Mouse (Mus musculus): Measurements from ENCODE around the gene Kdm5b.
"Not testable (repeated sequence)": the region's sequence is repeated elsewhere in the genome, so short reads cannot be mapped to it uniquely, and the experiment has no call there.

Gene Kdm5b

DNA sequence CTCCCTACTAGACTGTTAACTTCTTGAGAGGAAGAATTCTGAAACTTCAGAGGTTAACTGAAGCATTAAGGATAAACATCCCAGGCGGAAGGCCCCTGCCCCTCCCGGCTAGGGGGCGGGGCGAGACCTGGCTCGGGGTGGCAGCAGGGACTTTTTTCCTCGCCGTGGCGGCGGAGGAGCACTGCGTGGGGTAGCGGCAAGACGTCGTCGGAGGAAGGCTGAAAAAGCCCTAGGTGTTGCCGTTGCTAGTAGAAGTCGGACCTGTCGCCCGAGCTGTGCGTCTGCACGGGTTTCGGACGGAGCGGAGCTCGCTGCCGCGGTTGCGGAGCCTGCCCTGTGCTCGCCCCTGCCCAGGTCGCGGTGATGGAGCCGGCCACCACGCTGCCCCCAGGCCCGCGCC is at the start of gene Kdm5b:
Gene Kdm5b, plus strand, starts transcription at position 196 of the 400 bp plus-strand sequence.
- peak; percentile 92 to 93 for DNase-seq

DNA sequence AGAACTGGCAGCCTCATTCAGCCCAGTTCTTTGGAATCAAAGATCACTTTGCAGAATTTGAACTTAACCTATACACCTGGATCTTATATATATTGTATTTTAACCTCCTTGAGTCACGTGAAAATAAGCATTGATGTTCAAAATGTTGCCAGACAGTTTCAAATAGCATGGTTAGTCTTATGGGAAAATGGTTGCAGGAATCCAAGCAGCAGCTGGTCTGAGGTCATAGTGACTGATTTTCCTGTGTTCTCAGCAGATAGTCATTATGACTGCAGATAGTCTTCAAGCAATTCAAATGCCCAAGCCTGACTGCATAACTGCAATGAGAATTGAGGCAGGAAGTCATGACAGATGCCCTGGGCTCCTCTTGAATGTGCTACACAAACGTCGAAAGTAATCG is 47.8 kb upstream of the Kdm5b start:
- no peak for DNase-seq

DNA sequence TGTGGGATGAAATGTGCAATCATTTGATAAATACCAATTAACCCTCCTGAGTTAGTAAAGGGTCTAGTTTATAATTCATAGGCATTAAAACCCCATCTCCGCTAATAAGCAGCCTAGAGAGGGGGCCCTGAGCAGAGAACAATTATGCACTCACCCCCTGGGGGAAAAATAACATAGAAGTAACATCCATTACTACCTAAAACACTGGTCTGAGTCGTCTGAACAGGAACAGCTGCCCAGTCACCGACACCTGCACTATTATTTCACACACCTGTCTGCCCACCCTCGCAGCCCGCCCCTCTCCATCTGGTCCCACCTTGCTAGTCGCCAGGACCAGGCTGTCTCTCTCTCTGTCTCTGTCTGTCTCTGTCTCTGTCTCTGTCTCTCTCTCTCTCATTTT is 47.4 kb upstream of the Kdm5b start:
- DNase-seq: no peak

DNA sequence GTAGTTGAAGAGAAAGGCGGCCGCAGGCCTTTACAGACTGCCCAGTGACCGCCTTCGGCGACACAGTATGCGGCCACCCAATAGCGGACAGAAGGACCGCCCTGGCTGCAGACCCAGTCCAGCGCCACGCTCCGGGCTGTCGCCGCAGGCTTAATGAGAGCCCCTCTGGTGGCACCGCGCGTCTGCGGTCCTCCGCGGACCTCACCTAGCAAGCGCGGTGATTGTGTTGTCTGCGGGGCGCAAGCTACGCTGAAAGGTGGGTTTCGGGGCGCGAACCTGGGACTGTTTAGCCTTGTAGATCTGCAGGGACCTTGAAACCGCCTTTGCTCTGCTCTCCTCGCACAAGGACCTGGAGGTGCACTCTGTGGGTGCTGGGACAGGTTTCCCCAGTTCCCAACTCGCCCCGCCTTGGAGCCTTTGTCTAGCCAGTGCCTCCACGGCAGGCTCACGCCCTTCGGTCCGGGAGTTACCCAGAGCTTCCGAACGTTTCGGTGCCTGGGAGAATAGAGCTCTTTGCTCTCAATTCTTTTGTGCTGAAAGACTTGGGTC is 46.6 kb upstream of the Kdm5b start:
- DNase-seq: peak; percentile 17 to 22

DNA sequence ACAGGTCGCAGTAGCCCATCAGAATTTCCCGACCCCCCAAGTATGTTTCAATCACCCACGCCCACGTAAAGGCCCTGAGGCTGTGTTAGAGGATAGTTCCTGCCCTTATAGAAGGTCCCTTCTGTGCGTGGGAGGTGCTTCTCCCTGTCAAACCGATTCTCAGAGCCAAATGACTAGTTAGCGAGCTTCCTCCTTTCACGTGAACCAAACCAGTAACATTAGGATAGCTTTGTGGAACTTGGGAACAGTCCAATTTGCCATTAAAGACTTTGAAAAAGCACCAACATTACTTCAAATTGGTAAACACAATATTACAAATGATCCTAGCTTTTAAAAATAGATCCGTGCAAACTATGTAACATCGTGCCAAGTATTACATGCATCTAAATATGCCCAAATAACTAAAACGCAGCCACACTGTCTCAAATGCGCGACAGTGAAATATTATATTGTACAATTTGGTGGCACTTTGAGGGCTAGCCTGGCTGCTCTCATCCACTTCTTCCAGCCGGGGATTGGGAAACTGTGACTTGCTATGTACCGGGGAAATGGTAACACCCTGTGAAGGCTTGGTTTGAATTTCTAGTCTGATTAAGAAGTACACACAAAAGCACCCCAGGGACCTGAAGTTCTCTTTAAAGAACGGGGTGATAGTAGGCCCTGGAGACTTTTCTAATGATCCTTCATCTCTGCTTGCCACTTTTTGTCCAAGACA is 45.9 kb upstream of the Kdm5b start:
- DNase-seq: no peak

DNA sequence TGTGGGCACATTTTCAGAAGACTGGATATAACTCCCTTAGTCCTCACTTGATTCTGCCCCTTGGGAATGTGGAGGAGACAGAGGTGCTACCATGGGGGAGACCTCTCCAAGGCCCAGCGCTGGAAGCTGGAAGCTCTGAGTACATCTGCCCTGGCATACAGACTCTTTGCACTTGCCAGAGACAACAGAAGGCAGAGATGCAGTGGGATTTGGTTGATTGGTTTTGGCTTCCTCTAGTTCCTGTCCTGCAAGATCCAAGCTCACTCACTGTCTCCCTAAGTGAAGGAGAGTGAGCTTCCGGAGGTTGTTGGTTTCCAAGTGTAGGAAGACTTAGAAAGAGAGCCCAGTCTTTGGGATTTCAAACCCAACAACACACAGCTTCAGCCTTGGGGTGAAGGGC is 44.1 kb upstream of the Kdm5b start:
- DNase-seq: no peak

DNA sequence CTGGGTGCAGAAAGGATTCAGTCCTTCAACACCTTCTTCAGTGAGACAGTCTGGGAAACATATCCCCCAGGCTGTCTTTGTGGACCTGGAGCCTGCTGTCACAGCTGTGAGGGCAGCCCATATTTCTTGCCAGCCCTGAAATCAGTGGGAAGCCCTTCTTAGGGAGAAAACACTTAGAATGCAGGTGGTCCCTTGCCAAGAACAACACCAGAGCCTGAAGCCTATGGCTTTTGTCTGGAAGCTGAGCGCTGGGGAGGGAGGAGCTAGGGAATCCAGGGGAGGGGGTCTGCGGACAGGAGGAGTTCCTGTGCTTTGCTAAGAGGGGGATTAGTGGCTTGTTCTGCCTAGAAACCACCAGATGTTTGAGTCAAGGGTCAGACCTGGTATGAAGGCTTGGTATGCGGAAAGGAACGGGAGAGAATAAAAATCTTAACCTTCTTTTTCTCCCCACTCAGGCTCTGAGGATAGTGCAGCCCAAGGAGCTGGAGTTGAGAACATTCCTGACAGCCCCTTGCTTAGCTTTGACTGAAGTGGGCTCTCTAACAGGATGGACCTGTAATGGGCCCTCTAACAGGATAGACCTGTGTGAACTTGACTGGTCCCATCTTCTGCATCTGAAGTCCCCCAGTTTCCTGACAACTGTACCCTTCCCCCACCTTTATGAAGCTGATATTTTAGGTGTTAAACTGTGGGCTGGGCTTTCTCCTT is 43.3 kb upstream of the Kdm5b start:
- DNase-seq: no peak

DNA sequence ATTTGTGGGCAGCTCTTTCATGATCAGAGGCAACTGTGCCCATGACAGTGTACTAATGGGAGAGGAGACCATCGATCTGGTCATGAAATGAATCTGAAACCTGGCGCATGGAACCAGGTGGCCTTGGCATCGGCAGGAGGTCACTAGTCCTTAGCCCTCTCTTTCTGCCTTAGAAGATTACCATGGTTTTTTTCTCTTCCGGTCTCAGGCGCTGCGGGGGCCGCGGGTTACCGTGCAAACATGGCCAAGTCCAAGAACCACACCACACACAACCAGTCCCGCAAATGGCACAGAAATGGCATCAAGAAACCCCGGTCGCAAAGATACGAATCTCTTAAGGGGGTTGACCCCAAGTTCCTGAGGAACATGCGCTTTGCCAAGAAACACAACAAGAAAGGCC is 42.1 kb upstream of the Kdm5b start:
- not testable (repeated sequence) for DNase-seq

DNA sequence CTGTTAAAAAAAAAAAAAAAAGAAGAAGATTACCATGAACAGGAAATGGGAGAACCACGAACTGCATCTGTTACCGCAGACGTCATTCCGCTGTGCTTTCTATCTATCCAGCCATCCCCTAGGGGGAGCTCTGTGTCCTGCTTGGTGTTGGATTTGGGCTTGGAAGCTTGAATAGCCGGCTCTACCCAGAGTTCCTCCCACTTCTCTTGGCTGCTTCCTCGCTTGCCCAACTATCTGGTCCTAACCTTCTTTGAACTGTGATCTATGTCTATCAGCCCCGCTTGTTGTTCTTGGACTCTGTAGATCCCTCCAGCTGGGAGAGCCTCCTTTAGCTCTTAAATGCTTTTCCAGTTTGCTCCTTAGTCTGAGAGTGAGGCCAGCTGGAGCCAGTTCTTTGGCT is 41.3 kb upstream of the Kdm5b start:
- DNase-seq: peak; percentile 78 to 81

DNA sequence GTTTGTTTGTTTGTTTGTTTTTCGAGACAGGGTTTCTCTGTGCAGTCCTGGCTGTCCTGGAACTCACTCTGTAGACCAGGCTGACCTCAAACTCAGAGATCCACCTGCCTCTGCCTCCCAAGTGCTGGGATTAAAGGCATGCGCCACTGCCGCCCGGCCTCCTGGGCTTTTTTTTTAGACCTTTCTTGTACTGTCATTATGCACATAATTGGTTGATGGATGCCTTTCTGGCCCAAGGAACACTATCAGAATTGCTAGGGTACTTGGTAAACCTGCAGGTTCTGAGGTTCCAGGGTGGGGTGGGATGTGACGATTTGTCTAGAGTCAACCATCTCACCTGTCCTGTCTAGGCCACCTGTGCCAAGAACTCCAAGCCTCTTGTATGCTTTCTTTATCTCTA is 40.8 kb upstream of the Kdm5b start:
- not testable (repeated sequence) for DNase-seq

DNA sequence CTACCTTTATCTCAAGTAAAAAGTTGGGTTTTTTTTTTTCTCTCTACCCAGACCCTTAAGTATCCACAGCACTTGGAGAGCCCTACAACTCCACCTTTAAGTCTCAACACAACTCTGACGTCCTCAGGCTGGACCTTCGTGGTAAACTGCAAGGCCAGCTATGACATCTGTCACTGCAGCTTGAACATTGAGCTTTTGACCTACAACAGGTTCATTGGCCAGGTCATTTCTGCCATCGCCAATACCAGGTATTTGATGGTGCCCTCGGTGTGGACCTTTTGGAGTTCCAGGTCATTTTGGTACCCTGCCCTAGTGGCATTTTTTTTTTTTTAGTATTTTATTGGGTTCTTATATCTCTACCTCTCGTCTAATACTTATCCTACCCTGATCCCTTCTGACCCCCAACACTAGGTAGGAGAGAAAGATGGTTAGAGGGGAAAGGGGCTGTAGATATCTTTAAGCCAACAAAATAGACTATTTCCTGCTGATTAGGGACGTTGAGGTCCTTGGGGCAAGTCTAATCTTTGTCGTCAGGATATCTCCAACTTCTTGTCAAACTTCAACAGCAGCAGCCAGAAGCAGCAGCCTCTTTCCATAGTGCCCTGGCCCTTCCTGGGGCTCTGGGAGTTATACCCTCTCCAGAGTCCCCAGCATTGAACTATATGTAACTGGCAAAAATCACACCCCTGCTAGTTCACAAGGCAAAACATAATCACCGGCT is 39.8 kb upstream of the Kdm5b start:
- no peak for DNase-seq

DNA sequence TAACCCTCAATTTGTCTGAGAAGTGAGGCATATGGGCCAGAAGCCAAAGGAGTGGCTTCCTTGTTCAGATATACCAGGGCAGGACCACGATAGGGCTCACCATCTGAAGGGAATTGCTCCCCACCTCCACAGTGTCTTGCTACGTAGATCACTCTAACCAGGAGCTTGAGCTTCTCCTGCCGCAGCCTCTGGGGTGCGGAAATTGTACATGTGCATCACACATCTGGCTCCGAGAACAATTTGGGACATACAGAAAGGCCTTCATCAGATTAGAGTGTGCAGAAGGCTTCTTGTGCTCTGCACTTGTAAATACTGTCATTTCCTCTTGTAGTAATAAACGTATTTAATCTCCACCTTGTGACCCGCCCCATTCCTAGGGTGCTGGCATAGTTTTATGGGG is 38.8 kb upstream of the Kdm5b start:
- no peak for DNase-seq

DNA sequence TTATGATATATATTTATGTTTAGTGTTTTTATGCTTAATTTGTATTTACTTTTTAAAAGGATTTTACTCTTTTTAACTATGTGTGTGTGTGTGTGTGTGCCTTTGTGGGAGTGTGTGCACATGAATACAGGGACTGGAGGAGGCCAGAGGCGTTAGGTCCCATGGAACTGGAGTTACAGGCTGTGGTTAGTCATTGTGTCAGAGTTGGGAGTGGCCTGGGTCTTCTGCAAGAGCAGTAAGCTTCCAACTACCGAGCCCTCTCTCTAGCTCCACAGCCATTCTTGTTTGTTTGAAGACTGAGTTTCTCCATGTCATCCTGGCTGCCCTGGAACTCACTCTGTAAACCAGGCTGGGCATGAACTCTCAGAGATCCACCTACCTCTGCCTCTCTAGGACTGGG is 37.6 kb upstream of the Kdm5b start:
- no peak for DNase-seq

DNA sequence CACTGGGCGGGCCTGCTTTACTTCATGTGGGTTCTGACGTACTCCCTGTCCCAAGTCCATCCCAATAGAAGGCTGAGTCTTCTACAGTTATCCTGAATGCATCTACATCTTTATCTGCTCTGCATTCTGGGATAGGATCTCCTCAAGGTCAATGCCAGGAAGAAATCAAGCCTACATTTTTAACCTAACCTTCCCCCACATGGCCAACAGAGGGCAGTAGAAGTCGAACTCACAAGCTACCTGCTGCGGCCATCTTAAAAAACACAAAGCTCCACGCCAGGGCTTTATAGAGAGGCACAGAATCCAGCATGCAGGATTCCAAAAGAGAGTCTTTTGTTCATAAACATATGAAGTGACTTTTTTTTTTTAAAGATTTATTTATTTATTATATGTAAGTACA is 35.5 kb upstream of the Kdm5b start:
- no peak for DNase-seq

DNA sequence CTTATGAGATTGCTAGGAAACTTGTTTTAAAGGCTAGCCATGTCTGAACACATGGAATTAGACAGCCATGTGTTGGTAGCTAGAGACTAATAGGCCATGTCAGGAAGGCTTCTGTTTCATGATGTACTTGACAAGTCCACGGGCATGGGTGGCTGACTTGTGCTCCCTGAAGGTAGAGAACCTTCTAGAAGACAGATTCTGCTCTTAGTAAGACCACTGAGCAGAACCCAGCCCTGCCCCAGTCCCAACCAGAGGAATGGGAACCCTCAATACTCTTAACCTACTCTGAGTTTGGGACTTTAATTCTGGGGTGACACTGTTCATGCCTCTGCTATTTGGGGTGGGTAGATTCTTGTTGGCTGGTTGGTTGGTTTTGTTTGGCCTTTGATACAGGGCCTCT is 35.0 kb upstream of the Kdm5b start:
- DNase-seq: no peak

DNA sequence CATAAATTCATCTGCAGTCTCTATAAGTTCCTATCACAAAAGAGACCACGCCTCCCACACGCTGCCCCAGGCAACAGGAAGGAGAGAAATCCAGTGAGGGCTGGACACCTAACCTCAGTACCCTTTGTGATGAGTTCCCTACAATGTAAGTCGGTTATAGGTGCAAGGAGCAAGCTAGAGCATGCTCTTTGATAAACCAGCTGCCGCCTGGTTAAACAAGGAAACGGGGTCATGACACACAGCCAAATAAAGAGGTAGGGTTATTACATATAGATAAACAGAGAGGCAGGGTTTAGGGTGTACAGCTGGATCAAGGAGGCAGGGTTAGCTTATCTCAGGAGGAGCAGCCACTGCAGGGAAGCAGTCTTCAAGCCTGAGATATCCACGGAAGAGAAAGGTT is 33.2 kb upstream of the Kdm5b start:
- no peak for DNase-seq

DNA sequence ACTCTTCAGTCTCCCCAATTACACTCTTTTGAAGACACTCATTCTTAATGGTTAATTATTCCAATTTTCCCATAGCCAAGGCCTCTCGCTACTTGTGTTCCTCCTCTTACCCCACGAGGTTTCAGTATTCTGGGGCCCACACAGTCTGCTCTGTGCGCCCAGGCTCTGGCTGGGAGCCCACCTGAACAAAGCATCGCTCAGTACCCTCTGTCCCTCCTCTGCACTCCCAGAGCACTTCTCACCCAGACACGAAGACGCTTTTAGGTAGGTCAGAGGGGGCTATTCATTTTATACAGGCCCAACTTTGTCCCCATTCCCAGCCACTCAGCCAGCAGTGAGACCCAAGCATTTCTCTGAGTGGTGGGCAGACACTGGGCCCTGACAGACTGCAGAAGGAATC is 29.4 kb upstream of the Kdm5b start:
- no peak for DNase-seq

DNA sequence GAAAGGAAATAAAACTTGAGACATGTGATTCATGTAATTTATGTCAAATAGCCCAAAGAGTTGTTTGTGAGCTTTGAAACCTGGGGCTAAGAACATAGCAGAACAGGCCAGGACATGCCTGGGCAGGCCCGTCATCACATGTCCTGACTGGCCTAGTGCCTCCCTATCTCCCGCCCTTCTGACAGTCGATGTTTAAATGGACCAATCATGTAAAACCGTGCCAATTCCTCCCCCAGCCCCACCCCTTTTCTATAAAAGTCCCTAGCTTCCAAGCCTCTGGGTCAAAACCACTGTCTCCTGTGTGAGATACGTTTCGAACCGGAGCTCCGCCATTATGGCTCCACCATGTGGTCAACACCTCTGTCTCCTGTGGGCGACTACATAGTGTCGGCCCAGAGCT is 26.3 kb upstream of the Kdm5b start:
- not testable (repeated sequence) for DNase-seq

DNA sequence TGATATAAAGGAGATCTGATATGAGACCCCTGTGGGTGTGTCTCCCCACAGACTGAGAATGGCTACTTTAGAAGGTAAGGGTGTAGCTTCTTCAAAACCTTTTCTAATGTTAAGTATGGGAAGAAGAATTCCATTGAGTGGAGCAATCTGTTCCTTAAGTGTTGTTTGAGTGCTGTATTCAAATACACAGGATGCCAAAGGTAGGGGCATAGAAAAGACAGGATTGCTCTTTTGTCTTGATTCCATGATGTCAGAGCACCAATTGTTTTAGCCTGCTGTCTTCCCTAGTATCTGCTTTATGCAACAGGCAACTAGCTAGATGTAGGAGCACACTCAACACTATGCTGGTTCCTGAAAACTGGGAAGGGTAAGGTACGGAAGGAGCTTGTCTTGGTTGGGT is 24.9 kb upstream of the Kdm5b start:
- no peak for DNase-seq

DNA sequence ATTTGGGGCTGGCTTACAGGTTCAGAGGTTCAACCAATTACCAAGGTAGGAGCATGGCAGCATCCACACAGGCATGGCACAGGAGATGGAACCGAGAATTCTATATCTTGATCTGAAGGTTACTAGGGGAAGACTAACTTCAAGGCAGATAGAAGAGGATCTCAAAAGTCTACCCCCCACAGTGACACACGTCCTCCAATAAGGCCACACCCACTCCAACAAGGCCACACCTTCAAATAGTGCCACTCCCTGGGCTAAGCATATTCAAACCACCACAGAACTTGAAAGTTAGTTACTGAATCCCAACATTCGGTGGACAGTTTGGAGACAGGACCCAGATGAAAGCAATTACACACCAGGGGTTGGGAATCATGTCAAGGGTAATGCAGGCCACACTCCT is 24.5 kb upstream of the Kdm5b start:
- DNase-seq: no peak

DNA sequence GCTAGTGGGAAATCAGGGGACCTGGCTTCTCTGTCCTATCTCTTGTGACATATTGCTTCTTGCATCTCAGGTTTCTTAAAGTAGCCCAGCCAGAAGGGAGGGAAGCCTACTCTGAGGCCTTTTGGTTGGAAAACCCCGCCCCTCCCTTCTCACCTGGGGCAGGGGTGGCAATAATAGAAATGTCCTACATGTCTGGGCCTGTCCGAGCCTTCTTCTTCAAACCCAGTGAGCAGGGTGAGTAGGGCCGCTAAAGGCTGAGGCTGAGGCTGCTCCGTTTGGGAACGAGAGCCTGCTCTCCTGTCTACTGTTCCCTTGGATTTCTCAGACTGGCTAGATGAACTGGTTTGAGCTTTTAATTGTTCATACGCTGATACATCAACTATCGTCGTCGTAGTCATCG is 19.4 kb upstream of the Kdm5b start:
- no peak for DNase-seq

DNA sequence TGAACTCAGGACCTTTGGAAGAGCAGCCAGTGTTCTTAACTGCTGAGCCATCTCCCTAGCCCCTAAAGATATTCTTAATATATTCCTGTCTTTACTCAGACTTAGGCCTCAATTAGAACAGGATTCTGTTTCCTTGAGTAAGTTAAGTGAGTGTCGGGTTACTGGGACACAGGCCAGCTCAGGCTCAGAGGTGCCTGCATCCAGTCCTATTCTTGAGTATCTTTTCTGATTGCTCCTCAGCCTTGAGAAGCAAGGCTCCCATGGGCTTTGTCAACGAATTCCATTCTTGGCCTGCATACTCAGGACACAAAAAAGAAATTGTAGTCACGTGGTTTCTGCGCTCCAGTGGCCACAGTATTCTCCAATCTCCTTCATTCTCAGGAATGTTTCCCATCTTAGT is 11.7 kb upstream of the Kdm5b start:
- no peak for DNase-seq

DNA sequence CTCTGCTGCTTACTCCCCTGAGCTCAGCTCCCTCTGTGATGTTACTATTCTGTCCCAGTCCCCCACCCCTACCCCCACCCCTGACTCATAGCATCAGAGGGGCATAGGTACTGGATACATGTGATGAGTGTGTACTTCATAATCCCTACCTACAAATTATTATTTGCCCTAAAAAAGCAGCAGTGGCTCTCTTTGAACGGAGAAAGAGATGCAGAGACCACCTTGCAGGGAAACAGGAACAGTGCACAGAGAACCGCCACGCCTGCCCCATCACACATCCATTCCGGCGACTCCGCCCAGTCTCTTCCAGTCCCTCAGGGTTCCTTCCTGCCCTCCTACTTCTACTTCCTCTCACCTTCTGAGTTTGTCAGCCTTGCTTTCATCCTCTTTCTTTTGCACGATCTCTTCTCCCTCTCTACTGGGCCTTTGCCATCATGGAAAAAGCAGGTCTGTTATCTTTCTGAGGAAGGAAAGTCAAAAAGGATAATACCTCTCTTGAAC is 10.3 kb upstream of the Kdm5b start, which contains the start of gene Mgat4e:
Gene Mgat4e, minus strand, starts transcription at position 51 of the 501 bp plus-strand sequence.
- DNase-seq: no peak
